Mouse (Mus musculus) liver, adult 2 months (tissue): ENCODE measurements around the gene Ric1. TPM values are rescaled to one million over a fixed set of nuclear protein-coding genes. Genes with fewer than 3 reads are reported as not detected.

Source experiments
- DNase-seq: peaks from one replicate; pipeline ENCODE4 v3.0.0-alpha.2; 2011; ENCODE audit warnings: low read depth, low spot score; ENCODE audit errors: extremely low read depth
- H3K27ac ChIP-seq: fragments of 200-500 bp; replicated peaks from 2 replicates; pipeline ENCODE4 v1.5.1; 2012; ENCODE audit warnings: low read depth, mild to moderate bottlenecking, control low read depth, inconsistent platforms, low read length; ENCODE audit not compliant: insufficient read depth
- H3K27me3 ChIP-seq: fragments of 200-500 bp; 2 replicates; pipeline ENCODE4 v1.6.1; 2012; ENCODE audit warnings: mild to moderate bottlenecking, moderate library complexity, low read length, inconsistent platforms; ENCODE audit not compliant: control insufficient read depth, insufficient read depth
- H3K36me3 ChIP-seq: fragments of 200-500 bp; 2 replicates; pipeline ENCODE4 v1.6.1; 2012; ENCODE audit warnings: low read length, inconsistent platforms; ENCODE audit not compliant: control insufficient read depth, insufficient read depth
- H3K4me1 ChIP-seq: fragments of 200-500 bp; 2 replicates; pipeline ENCODE4 v1.6.1; 2011; ENCODE audit warnings: low read length; ENCODE audit not compliant: control insufficient read depth, insufficient read depth
- H3K4me3 ChIP-seq: fragments of 200-500 bp; 2 replicates; pipeline ENCODE4 v1.5.1; 2011; ENCODE audit warnings: low read depth, mild to moderate bottlenecking, control low read depth, low read length, moderate library complexity; ENCODE audit not compliant: insufficient read depth
- H3K79me2 ChIP-seq: fragments of 200-500 bp; 2 replicates; pipeline ENCODE4 v1.6.1; 2012; ENCODE audit warnings: inconsistent platforms, mild to moderate bottlenecking, low read length, moderate library complexity; ENCODE audit not compliant: control insufficient read depth, insufficient read depth
- H3K9ac ChIP-seq: fragments of 200-500 bp; 2 replicates; pipeline ENCODE4 v1.6.1; 2012; ENCODE audit warnings: low read depth, mild to moderate bottlenecking, control low read depth, inconsistent platforms, low read length
- CTCF ChIP-seq: fragments of 200-500 bp; IDR thresholded peaks from 2 replicates; pipeline ENCODE4 v1.5.1; 2011; ENCODE audit warnings: low read depth, low read length, control low read depth
- POLR2A ChIP-seq: fragments of 200-500 bp; IDR thresholded peaks from 2 replicates; pipeline ENCODE4 v1.6.1; 2011; ENCODE audit warnings: low read length, control low read depth; ENCODE audit not compliant: insufficient read depth; ENCODE audit errors: extremely low read depth
- WGBS: fragments of 180-500 bp; shearing (Covaris S2); methylation state at CpG from one replicate; pipeline ENCODE4 v1.1.7; 2018; 5-methylcytosine and 5-hydroxymethylcytosine counted together
- polyA plus RNA-seq: library from polyadenylated mRNA; depleted of rRNA; stranded (reverse); fragments of >200 nt; gene quantifications from 2 replicates; pipeline ENCODE4 v1.2.3, GENCODE M21; 2012; rRNA removed
- total RNA-seq: library from RNA; depleted of rRNA; stranded (reverse); fragments of >200 nt; gene quantifications from 2 replicates; pipeline ENCODE4 v1.2.3, GENCODE M21; 2014; rRNA removed

Ric1 gene
- total RNA-seq, result 39.3 and 41.5 TPM in 2 replicates
- polyA plus RNA-seq, result 4.7 and 5.4 TPM in 2 replicates

DNA sequence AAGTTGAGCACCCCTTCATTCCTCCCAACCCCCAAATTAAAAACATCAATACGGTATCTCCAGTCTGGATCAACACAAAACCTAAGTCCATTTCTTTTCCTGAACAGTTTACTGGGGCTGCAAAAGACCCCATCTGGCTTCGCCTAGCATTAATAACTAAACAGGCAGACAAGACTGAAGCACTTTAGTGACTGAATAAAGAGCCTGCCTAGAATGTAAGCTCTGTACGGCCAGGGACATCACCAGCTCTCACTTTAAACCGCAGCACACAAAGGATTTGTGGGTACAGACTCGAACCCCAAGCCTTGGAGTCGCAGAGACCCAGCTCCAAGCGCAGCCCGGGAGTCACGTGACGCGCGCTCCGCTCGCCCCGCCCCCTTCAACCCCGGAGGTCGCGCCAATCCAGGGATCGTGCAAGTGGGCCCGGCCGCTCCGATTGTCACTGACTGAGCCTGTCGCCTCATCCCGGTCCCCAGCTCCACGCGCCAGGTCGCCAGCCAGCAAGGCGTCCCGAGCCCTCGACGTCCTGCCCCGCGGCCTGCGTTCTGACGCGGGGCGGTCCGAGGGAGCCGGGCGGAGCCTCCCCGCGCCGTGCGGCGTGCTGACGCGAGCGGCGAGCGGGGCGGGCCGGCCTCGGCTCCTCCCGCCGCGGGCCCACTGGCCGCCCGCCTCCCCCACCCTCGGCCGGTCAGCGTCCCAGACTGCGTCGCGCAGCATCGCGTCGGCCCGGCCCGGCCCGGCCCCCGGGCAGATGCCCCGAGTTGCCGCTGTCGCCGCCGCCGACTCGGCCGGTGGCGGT, at the start of gene Ric1:
Ric1 (plus strand) TSS at position 646 of the 799 bp plus-strand sequence.
- Histone ChIP-seq H3K27me3 (no peaks in the 10 kb centered on the region), H3K4me1 (peaks cover 12% of the 10 kb centered on the region), H3K27ac (peak within 1 kb of the TSS; percentile 89), H3K79me2 (peaks cover 12% of the 10 kb centered on the region), H3K9ac (peak within 1 kb of the TSS; percentile 95), H3K4me3 (peak within 1 kb of the TSS; percentile 96), H3K36me3 (peaks cover 6% of the 10 kb centered on the region; the same call in 1 of the 2 replicates)
- WGBS, result 1% methylated on average over 80 of the region's 80 CpGs
- peak; percentile 74 for DNase-seq
- TF ChIP-seq POLR2A (peak; percentile 83; the same call in 1 of the 2 replicates), CTCF (no peak)

DNA sequence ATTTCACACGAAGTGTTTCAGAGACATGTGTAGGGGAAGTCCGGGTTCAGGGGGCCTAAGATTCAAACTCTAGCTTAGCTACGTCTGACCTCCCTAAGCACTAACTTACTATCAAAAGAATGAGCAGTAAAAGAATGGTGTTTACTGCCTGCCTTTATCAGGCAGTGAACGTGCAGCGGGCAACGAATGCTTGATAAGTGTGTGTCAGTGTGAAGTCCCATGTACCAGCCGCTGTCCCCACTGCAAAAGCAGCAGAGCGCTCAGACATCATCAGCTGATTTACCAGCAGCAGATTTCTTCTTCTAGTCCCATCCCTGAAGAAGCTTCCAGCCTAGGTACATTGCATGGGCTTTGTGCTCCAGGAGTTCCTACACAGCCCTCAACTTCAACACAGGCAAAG, 49.7 kb upstream of the Ric1 start:
- DNase-seq, result no peak
- Histone ChIP-seq H3K27me3 (no peaks in the 10 kb centered on the region), H3K27ac (no peak overlapping the region), H3K4me1 (peaks cover 5% of the 10 kb centered on the region; the same call in 1 of the 2 replicates), H3K79me2 (no peaks in the 10 kb centered on the region), H3K4me3 (no peak overlapping the region), H3K9ac (no peak overlapping the region), H3K36me3 (no peaks in the 10 kb centered on the region)
- 75% methylated on average over 8 of the region's 8 CpGs for WGBS
- TF ChIP-seq POLR2A (no peak), CTCF (no peak)

DNA sequence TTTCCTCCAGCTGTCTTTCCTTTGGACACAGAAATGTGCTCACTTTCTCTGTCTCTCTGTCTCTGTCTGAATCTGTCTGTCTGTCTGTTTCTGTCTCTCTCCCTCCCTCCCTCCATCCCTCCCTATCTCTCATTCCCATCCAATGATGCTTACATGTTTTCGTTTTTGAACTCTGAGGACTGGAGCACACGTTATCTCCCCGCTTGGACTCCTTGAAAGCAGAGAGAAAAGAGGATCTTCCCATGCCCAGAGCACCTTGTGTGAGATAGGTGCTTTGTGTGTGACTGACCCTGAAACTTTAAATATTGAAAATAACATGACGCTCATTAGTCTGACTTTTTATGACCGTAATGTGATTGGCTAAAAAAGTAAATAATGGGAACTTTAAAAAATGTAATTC, 49.1 kb upstream of the Ric1 start:
- Histone ChIP-seq H3K79me2 (no peaks in the 10 kb centered on the region), H3K4me1 (peaks cover 5% of the 10 kb centered on the region; the same call in 1 of the 2 replicates), H3K9ac (no peak overlapping the region), H3K36me3 (no peaks in the 10 kb centered on the region), H3K27ac (no peak overlapping the region), H3K27me3 (no peaks in the 10 kb centered on the region), H3K4me3 (no peak overlapping the region)
- no peak for TF ChIP-seq CTCF
- TF ChIP-seq POLR2A, result no peak
- DNase-seq, result no peak
- WGBS, result 80% methylated on average over 5 of the region's 5 CpGs

DNA sequence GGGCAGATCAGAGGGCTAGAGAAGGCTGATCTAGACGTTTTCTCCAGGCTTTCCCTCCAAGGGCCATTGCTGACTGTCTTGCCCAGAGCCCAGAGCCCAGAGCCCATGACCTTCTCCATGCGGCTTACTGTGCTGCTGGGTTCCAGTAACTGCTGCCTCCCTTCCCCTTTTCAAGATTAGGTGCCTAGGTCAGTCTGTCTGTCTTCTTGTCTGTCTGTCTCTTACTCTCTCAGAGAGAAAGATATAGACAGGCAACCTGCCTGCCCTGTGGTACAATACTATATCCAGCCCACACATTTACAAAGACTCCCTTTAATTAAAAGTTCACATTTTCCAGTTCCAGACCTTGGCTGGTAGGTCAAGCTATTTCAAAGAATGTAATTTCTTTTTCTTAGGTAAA, 47.3 kb upstream of the Ric1 start:
- DNase-seq, result no peak
- Histone ChIP-seq H3K4me1 (no peaks in the 10 kb centered on the region), H3K27me3 (no peaks in the 10 kb centered on the region), H3K36me3 (no peaks in the 10 kb centered on the region), H3K9ac (no peak overlapping the region), H3K79me2 (no peaks in the 10 kb centered on the region), H3K27ac (no peak overlapping the region), H3K4me3 (no peak overlapping the region)
- WGBS, result 79% methylated on average over 2 of the region's 2 CpGs
- no peak for TF ChIP-seq POLR2A
- TF ChIP-seq CTCF, result no peak

DNA sequence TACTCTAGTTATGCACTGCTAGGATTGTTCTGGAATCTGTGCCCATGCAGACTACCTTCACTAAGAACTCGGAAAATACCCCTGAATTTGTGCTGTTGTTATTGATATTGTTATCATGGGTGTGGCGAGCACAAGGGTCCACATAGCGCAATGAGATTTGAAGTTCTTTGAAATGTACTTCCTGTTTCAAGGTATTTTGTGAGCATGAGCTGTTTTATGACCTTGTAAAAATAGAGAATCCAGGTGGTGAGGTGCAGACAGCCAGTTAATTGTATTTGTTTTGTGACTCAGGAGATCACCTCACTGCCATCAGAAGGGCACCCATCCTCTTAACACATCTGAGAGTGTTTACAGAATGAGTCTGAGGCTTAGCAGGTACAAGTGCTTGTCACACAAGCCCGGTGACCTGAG, 46.9 kb upstream of the Ric1 start:
- Histone ChIP-seq H3K9ac (no peak overlapping the region), H3K4me3 (no peak overlapping the region), H3K4me1 (no peaks in the 10 kb centered on the region), H3K27ac (no peak overlapping the region), H3K27me3 (no peaks in the 10 kb centered on the region), H3K79me2 (no peaks in the 10 kb centered on the region), H3K36me3 (no peaks in the 10 kb centered on the region)
- 92% methylated on average over 4 of the region's 4 CpGs for WGBS
- TF ChIP-seq CTCF (no peak), POLR2A (no peak)
- DNase-seq, result no peak

DNA sequence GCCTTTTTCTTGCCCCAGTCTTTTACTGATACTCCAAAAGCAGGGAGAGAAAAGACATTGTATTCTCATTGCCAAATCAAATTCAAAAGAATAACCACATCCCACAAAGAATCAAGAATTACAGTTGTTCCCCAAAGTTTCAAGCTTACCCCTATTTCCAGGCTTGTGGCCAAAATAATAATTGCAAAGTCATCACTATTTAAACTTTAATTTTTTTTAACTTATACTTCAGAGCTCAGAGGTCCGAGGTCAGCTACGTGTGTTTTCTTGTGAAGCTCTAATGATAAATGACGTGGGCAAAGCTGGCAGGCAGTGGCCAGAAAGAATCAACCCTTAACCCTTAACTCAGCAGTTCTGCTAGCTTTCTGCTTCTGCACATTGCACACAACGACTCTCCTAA, 43.5 kb upstream of the Ric1 start:
- Histone ChIP-seq H3K4me1 (no peaks in the 10 kb centered on the region), H3K9ac (no peak overlapping the region), H3K27ac (no peak overlapping the region), H3K36me3 (no peaks in the 10 kb centered on the region), H3K27me3 (no peaks in the 10 kb centered on the region), H3K79me2 (no peaks in the 10 kb centered on the region), H3K4me3 (no peak overlapping the region)
- TF ChIP-seq POLR2A (no peak), CTCF (no peak)
- DNase-seq, result no peak
- WGBS, result 6% methylated on average over 4 of the region's 4 CpGs
